Comparison of ENCODE assay signal across 8 mouse cellular contexts in the genomic region with DNA sequence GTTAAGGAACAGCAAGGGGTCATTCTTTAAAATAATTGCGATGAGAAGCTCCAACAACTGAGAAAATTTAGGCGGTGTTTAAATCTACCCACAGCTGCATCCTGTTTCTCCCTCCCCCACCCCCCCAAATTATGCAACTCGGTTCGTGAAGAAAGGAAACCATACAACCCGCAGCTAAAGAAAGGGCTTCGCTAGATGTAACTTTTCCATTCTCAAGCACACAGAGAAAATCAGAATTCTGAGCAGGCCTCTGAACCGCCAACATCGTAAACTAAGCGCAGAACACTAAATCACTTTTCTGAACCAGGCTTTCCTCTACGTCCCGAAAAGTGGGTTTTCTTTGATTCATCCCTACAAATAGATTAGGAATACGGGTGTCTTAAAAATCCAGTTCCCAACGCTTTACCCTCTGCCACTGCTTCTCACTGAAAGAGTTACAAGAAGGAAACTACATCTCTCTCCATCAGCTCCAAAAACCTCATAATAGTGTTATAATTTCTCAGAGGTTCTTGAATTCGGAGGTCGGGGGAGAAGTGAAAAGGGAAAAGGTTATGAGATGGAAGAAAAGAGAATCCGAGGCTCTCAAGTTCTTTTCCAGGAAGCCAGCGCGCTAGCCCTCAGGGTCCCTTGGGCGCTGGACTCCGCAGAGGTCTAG. TPM values are rescaled to one million over a fixed set of nuclear protein-coding genes. Genes with fewer than 3 reads are reported as not detected.
DNase-seq lines count a peak whose midpoint lies in the region; ATAC-seq and TF ChIP-seq lines count a peak whose summit lies in the region.

No protein-coding gene starts in this region.

- H3K4me1 ChIP-seq in kidney, embryonic 14.5 days (ENCODE audit: control insufficient read depth, insufficient read depth, low read length), result peaks cover 11% of the 10 kb centered on the region; the same call in 1 of the 2 replicates
- peaks cover 6% of the 10 kb centered on the region for H3K4me1 ChIP-seq in ES-Bruce4 (ENCODE audit: control insufficient read depth, insufficient read depth, low read length)
- peaks cover 34% of the 10 kb centered on the region for H3K4me1 ChIP-seq in forebrain, embryonic 13.5 days
- H3K4me1 ChIP-seq in limb, embryonic 10.5 days, result peaks cover 46% of the 10 kb centered on the region

- 8% methylated on average over 20 of the region's 20 CpGs for WGBS in kidney, embryonic 14.5 days
- 12% methylated on average over 20 of the region's 20 CpGs for WGBS in forebrain, embryonic 13.5 days
- 20% methylated on average over 20 of the region's 20 CpGs for WGBS in limb, embryonic 10.5 days

- H3K27me3 ChIP-seq in kidney, embryonic 14.5 days (ENCODE audit: control insufficient read depth, insufficient read depth, low read length), result no peaks in the 10 kb centered on the region
- no peaks in the 10 kb centered on the region for H3K27me3 ChIP-seq in ES-Bruce4 (ENCODE audit: control insufficient read depth, insufficient read depth, low read length, poor library complexity, severe bottlenecking)
- H3K27me3 ChIP-seq in forebrain, embryonic 13.5 days, result peaks cover 15% of the 10 kb centered on the region; the same call in 1 of the 2 replicates
- no peaks in the 10 kb centered on the region for H3K27me3 ChIP-seq in limb, embryonic 10.5 days (ENCODE audit: low read depth, poor library complexity, severe bottlenecking)

- H3K9me3 ChIP-seq in kidney, embryonic 14.5 days (ENCODE audit: control insufficient read depth, low read length), result no peaks in the 10 kb centered on the region
- H3K9me3 ChIP-seq in ES-Bruce4 (replicated peaks; ENCODE audit: control insufficient read depth, insufficient read depth, low read length, poor library complexity, severe bottlenecking), result no peaks in the 10 kb centered on the region
- H3K9me3 ChIP-seq in forebrain, embryonic 13.5 days (replicated peaks), result no peaks in the 10 kb centered on the region
- H3K9me3 ChIP-seq in limb, embryonic 10.5 days (replicated peaks), result no peaks in the 10 kb centered on the region

- H3K4me3 ChIP-seq in kidney, embryonic 14.5 days (ENCODE audit: low read length), result peak overlapping the region; percentile 87
- peak overlapping the region; percentile 97 for H3K4me3 ChIP-seq in ES-Bruce4 (ENCODE audit: low read depth, low read length)
- peak overlapping the region; percentile 78 for H3K4me3 ChIP-seq in forebrain, embryonic 13.5 days
- H3K4me3 ChIP-seq in limb, embryonic 10.5 days, result peak overlapping the region; percentile 84

- H3K36me3 ChIP-seq in kidney, embryonic 14.5 days (ENCODE audit: control insufficient read depth, insufficient read depth, low read length), result peaks cover 24% of the 10 kb centered on the region
- H3K36me3 ChIP-seq in ES-Bruce4 (ENCODE audit: control insufficient read depth, insufficient read depth, low read length, poor library complexity, severe bottlenecking), result peaks cover 21% of the 10 kb centered on the region
- H3K36me3 ChIP-seq in forebrain, embryonic 13.5 days (ENCODE audit: poor library complexity, severe bottlenecking), result peaks cover 16% of the 10 kb centered on the region
- H3K36me3 ChIP-seq in limb, embryonic 10.5 days, result peaks cover 27% of the 10 kb centered on the region

- no peak for TF ChIP-seq EP300 in ES-Bruce4 (IDR thresholded peaks at IDR 0.05; ENCODE audit: insufficient read depth, low read depth, low read length)

- no peak for DNase-seq in kidney, postnatal 25 days
- no peak for DNase-seq in limb, embryonic 10.5 days (ENCODE audit: low spot score)
- no peak for DNase-seq in cerebellum, postnatal 14 days

- peak overlapping the region; percentile 83 for H3K4me2 ChIP-seq in kidney, embryonic 14.5 days (replicated peaks; ENCODE audit: low read depth, low read length)
- H3K4me2 ChIP-seq in forebrain, embryonic 13.5 days, result peak overlapping the region; percentile 98

- no peak for TF ChIP-seq POLR2A in ES-Bruce4 (IDR thresholded peaks at IDR 0.05; ENCODE audit: insufficient read depth, low read length)

- H3K9ac ChIP-seq in kidney, embryonic 14.5 days (ENCODE audit: low read depth, low read length), result peak overlapping the region; percentile 84
- H3K9ac ChIP-seq in ES-Bruce4 (ENCODE audit: low read depth, poor library complexity, severe bottlenecking), result peak overlapping the region; percentile 92
- H3K9ac ChIP-seq in forebrain, embryonic 13.5 days, result peak overlapping the region; percentile 82

- no peak for TF ChIP-seq CTCF in ES-Bruce4 (IDR thresholded peaks at IDR 0.05; ENCODE audit: low read depth, low read length)

- ATAC-seq in kidney, embryonic 14.5 days (ENCODE audit: low FRiP score, low TSS enrichment), result no peak
- no peak for ATAC-seq in forebrain, embryonic 13.5 days
- ATAC-seq in neutrophil, adult 5-6 weeks (ENCODE audit: extremely low read depth, insufficient number of reproducible peaks, low FRiP score, poor library complexity, severe bottlenecking), result peak; percentile 14; the same call in 1 of the 2 replicates
- no peak for ATAC-seq in megakaryocyte-erythroid progenitor cell, adult 5-6 weeks (replicated peaks; ENCODE audit: low FRiP score, low TSS enrichment, poor library complexity, severe bottlenecking)

- H3K27ac ChIP-seq in kidney, embryonic 14.5 days (ENCODE audit: low read depth, low read length), result peak overlapping the region; percentile 79; the same call in 1 of the 2 replicates
- H3K27ac ChIP-seq in ES-Bruce4 (ENCODE audit: insufficient read depth, low read length), result no peak overlapping the region
- H3K27ac ChIP-seq in forebrain, embryonic 13.5 days, result no peak overlapping the region
- peak overlapping the region; percentile 94 for H3K27ac ChIP-seq in limb, embryonic 10.5 days

RNA-seq across cellular contexts. Expression of a gene that starts 17.7 kb away (rescaled TPM):
- polyA plus RNA-seq in kidney, embryonic 14.5 days (2014; fragmentation: Nextera tagmentation; extraction: Ambion mirVana), result 3.9 and 4.4 TPM in 2 replicates
- polyA plus RNA-seq in ES-Bruce4 (2011; ENCODE audit: insufficient read depth, insufficient read length, low read depth, missing spikeins), result 6.0 and 6.1 TPM in 2 replicates
- polyA plus RNA-seq in forebrain, embryonic 13.5 days (2015; fragmentation: Nextera tagmentation; extraction: Ambion mirVana), result 1.0 and 1.6 TPM in 2 replicates
- polyA plus RNA-seq in limb, embryonic 10.5 days (2016; fragmentation: Nextera tagmentation; extraction: Ambion mirVana), result 2.6 and 3.0 TPM in 2 replicates
- total RNA-seq in neutrophil, adult 5-6 weeks (2017), result 138 and 154 TPM in 2 replicates
- 3.5 and 4.9 TPM in 2 replicates for total RNA-seq in megakaryocyte-erythroid progenitor cell, adult 5-6 weeks (2014; fragmentation: Nextera tagmentation)
- 6.1 and 9.4 TPM in 2 replicates for total RNA-seq in megakaryocyte-erythroid progenitor cell, adult 5-6 weeks (2017)

Comparison
In these comparisons a context has a peak if more than half of its experiments do, and no peak if none do; other contexts are left out.
1. H3K27ac ChIP-seq: peak in kidney, embryonic 14.5 days (single experiment) and limb, embryonic 10.5 days (single experiment); none in ES-Bruce4 (single experiment) and forebrain, embryonic 13.5 days (single experiment).
2. Peak in every context shown above with its lines, with median percentiles within 50 percentile points of each other: H3K4me3 ChIP-seq and H3K9ac ChIP-seq.